Mouse (Mus musculus): Measurements from ENCODE around the gene Dnase2b. TPM values are rescaled to one million over a fixed set of nuclear protein-coding genes. Genes with fewer than 3 reads are reported as not detected.

Gene Dnase2b
- polyA plus RNA-seq, 1 experiment, result not detected

DNA sequence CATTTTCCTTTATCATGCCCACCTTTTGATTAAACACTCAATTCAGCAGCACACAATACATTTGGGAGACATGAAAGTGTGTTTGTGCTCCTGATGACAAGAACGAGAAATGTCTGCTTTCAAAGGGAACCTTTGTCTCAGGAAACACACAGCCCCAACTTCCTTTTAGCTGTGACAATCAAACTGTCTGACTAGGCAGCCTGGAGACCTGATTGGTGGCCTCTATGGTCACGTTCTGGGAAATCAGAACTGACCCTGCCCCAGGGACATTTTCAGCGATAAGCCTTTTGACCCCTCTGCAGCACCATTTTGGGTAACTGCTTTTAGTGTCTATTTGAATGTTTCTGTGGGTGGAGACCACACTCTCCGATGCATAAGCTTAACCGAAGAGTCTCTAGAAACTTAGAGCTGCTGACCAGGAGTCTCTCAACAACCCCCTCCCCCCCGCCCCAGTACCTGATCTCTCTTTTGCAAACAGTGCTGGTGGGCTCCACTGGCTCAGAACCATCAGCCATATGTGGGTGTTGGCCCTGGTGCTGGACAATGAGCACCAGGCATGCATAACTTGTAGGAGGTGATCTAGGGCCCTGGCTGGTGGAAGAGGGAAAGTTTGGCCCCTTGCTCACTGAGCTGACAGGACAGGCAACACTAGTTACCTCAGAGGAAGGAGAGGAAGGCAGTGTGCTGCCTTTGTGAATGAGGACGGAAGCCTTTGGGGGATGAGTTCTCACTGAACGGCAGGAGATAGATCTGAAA is 13.0 kb upstream of the Dnase2b start:
- H3K36me3 ChIP-seq (ENCODE audit: control insufficient read depth, insufficient read depth, low read length), result no peaks in the 10 kb centered on the region
- no peak overlapping the region for H3K4me3 ChIP-seq (ENCODE audit: low read depth, low read length)
- H3K27ac ChIP-seq (ENCODE audit: insufficient read depth, low read depth, low read length), result no peak overlapping the region
- no peaks in the 10 kb centered on the region for H3K4me1 ChIP-seq (ENCODE audit: control insufficient read depth, insufficient read depth, insufficient read length, low read length)
- H3K27me3 ChIP-seq (ENCODE audit: control insufficient read depth, insufficient read depth, low read length), result no peaks in the 10 kb centered on the region
- TF ChIP-seq POLR2A (IDR thresholded peaks at IDR 0.05; ENCODE audit: low read depth, low read length), result no peak
- TF ChIP-seq CTCF (IDR thresholded peaks at IDR 0.05; ENCODE audit: extremely low read depth, insufficient read length, insufficient replicate concordance, low read depth, low read length), result no peak
- WGBS, result 69% methylated on average over 8 of the region's 8 CpGs

DNA sequence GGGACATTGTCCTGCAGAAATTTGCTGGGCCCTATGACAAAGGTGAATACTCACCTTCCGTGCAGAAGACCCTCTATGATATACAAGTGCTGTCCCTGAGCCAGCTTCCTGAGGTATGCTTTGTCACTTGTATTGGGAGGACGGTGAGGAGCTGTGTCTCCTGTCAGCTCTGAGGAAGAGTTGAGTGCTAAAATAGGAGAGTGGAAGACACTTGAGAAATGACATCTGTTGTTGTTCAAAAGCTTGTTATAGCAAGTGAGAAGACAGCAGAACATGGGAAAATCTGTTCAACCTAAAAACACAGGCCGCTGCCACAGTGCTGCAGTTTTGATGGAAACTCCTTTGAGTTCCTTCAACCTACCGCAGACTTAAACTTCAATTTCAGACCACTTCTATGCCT is 10.4 kb upstream of the Dnase2b start:
- no peaks in the 10 kb centered on the region for H3K4me1 ChIP-seq (ENCODE audit: control insufficient read depth, insufficient read depth, insufficient read length, low read length)
- H3K27me3 ChIP-seq (ENCODE audit: control insufficient read depth, insufficient read depth, low read length), result no peaks in the 10 kb centered on the region
- H3K27ac ChIP-seq (ENCODE audit: insufficient read depth, low read depth, low read length), result no peak overlapping the region
- 85% methylated on average over 4 of the region's 4 CpGs for WGBS
- no peak overlapping the region for H3K4me3 ChIP-seq (ENCODE audit: low read depth, low read length)
- H3K36me3 ChIP-seq (ENCODE audit: control insufficient read depth, insufficient read depth, low read length), result no peaks in the 10 kb centered on the region
- no peak for TF ChIP-seq POLR2A (IDR thresholded peaks at IDR 0.05; ENCODE audit: low read depth, low read length)
- no peak for TF ChIP-seq CTCF (IDR thresholded peaks at IDR 0.05; ENCODE audit: extremely low read depth, insufficient read length, insufficient replicate concordance, low read depth, low read length)

- 85% methylated on average over 11 of the region's 11 CpGs for WGBS
- H3K36me3 ChIP-seq (ENCODE audit: control insufficient read depth, insufficient read depth, low read length), result no peaks in the 10 kb centered on the region
- no peaks in the 10 kb centered on the region for H3K4me1 ChIP-seq (ENCODE audit: control insufficient read depth, insufficient read depth, insufficient read length, low read length)
- no peak overlapping the region for H3K4me3 ChIP-seq (ENCODE audit: low read depth, low read length)
- TF ChIP-seq CTCF (IDR thresholded peaks at IDR 0.05; ENCODE audit: extremely low read depth, insufficient read length, insufficient replicate concordance, low read depth, low read length), result no peak
- TF ChIP-seq POLR2A (IDR thresholded peaks at IDR 0.05; ENCODE audit: low read depth, low read length), result no peak
- no peak overlapping the region for H3K27ac ChIP-seq (ENCODE audit: insufficient read depth, low read depth, low read length)
- no peaks in the 10 kb centered on the region for H3K27me3 ChIP-seq (ENCODE audit: control insufficient read depth, insufficient read depth, low read length)
These were observed 6.6 kb upstream of the Dnase2b start for GRCm38 (mm10) chr3:146621966-146622365.

- H3K4me1 ChIP-seq (ENCODE audit: control insufficient read depth, insufficient read depth, insufficient read length, low read length), result no peaks in the 10 kb centered on the region
- TF ChIP-seq POLR2A (IDR thresholded peaks at IDR 0.05; ENCODE audit: low read depth, low read length) (no peak), CTCF (IDR thresholded peaks at IDR 0.05; ENCODE audit: extremely low read depth, insufficient read length, insufficient replicate concordance, low read depth, low read length) (no peak)
- no peak overlapping the region for H3K27ac ChIP-seq (ENCODE audit: insufficient read depth, low read depth, low read length)
- H3K4me3 ChIP-seq (ENCODE audit: low read depth, low read length), result no peak overlapping the region
- H3K36me3 ChIP-seq (ENCODE audit: control insufficient read depth, insufficient read depth, low read length), result no peaks in the 10 kb centered on the region
- H3K27me3 ChIP-seq (ENCODE audit: control insufficient read depth, insufficient read depth, low read length), result no peaks in the 10 kb centered on the region
- WGBS, result 78% methylated on average over 14 of the region's 14 CpGs
These were observed 5.3 kb upstream of the Dnase2b start for GRCm38 (mm10) chr3:146620555-146621249.

GRCm38 (mm10) chr3:146620101-146620500 is 4.7 kb upstream of the Dnase2b start:
- Histone ChIP-seq H3K27ac (ENCODE audit: insufficient read depth, low read depth, low read length) (no peak overlapping the region), H3K4me1 (ENCODE audit: control insufficient read depth, insufficient read depth, insufficient read length, low read length) (no peaks in the 10 kb centered on the region), H3K36me3 (ENCODE audit: control insufficient read depth, insufficient read depth, low read length) (no peaks in the 10 kb centered on the region), H3K27me3 (ENCODE audit: control insufficient read depth, insufficient read depth, low read length) (no peaks in the 10 kb centered on the region), H3K4me3 (ENCODE audit: low read depth, low read length) (no peak overlapping the region)
- TF ChIP-seq POLR2A (IDR thresholded peaks at IDR 0.05; ENCODE audit: low read depth, low read length) (no peak), CTCF (IDR thresholded peaks at IDR 0.05; ENCODE audit: extremely low read depth, insufficient read length, insufficient replicate concordance, low read depth, low read length) (no peak)
- 85% methylated on average over 10 of the region's 10 CpGs for WGBS

GRCm38 (mm10) chr3:146618357-146618756 is 3.0 kb upstream of the Dnase2b start:
- TF ChIP-seq POLR2A (IDR thresholded peaks at IDR 0.05; ENCODE audit: low read depth, low read length), result no peak
- TF ChIP-seq CTCF (IDR thresholded peaks at IDR 0.05; ENCODE audit: extremely low read depth, insufficient read length, insufficient replicate concordance, low read depth, low read length), result no peak
- Histone ChIP-seq H3K27ac (ENCODE audit: insufficient read depth, low read depth, low read length) (no peak overlapping the region), H3K4me3 (ENCODE audit: low read depth, low read length) (no peak overlapping the region), H3K27me3 (ENCODE audit: control insufficient read depth, insufficient read depth, low read length) (no peaks in the 10 kb centered on the region), H3K4me1 (ENCODE audit: control insufficient read depth, insufficient read depth, insufficient read length, low read length) (no peaks in the 10 kb centered on the region), H3K36me3 (ENCODE audit: control insufficient read depth, insufficient read depth, low read length) (no peaks in the 10 kb centered on the region)
- WGBS, result 33% methylated on average over 4 of the region's 4 CpGs

DNA sequence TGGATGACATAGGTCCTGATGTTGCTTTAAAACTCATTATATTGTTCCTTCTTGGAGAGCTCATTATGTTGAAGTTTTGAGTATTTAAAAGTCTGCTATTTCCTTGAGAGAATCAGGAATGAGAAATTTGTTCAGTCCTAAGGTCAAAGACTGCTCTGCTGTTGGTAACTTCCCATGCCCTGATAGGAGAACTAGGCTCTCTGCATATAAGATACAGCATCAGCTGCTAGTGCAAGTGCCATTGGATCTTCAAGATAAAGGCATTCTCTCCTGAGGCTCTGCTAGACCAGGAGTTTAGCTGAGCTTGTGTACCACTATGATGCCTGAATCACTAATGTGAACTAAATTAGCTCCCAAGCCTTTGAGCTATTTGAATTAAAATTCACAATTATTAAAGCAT is 2.5 kb upstream of the Dnase2b start:
- Histone ChIP-seq H3K27me3 (ENCODE audit: control insufficient read depth, insufficient read depth, low read length) (no peaks in the 10 kb centered on the region), H3K4me3 (ENCODE audit: low read depth, low read length) (no peak overlapping the region), H3K36me3 (ENCODE audit: control insufficient read depth, insufficient read depth, low read length) (no peaks in the 10 kb centered on the region), H3K4me1 (ENCODE audit: control insufficient read depth, insufficient read depth, insufficient read length, low read length) (no peaks in the 10 kb centered on the region), H3K27ac (ENCODE audit: insufficient read depth, low read depth, low read length) (no peak overlapping the region)
- TF ChIP-seq CTCF (IDR thresholded peaks at IDR 0.05; ENCODE audit: extremely low read depth, insufficient read length, insufficient replicate concordance, low read depth, low read length) (no peak), POLR2A (IDR thresholded peaks at IDR 0.05; ENCODE audit: low read depth, low read length) (no peak)
